Mouse (Mus musculus) midbrain, postnatal 0 days (tissue): ENCODE measurements at regions not wholly inside any gene's neighbourhood (a gene's known extent, or its start where the extent isn't known, plus 50 kb on each side); places are given as distances from the start of the nearest gene placed in this dataset.

Experiments
- ATAC-seq: fragments of 200-750 bp; cut with Nextera tagmentation; 2 replicates; pipeline ENCODE4 v1.8.0; 2017; ENCODE audit warnings: moderate number of reproducible peaks, mild to moderate bottlenecking, moderate TSS enrichment, moderate library complexity; ENCODE audit not compliant: low FRiP score
- DNase-seq: peaks from one replicate; pipeline ENCODE4 v3.0.0-alpha.2; 2015; ENCODE audit warnings: low spot score
- H3K27ac ChIP-seq: fragments of 300-500 bp; sonication (generic); 2 replicates; pipeline ENCODE4 v1.5.1; 2014; ENCODE audit warnings: low read depth, mild to moderate bottlenecking, low read length, mixed read lengths
- H3K27me3 ChIP-seq: fragments of 300-500 bp; sonication (generic); 2 replicates; pipeline ENCODE4 v1.6.1; 2014; ENCODE audit warnings: low read length, control low read depth, mixed read lengths; ENCODE audit not compliant: insufficient read depth
- H3K36me3 ChIP-seq: fragments of 300-500 bp; sonication (generic); 2 replicates; pipeline ENCODE4 v1.6.1; 2014; ENCODE audit warnings: low read length, control low read depth, mixed read lengths; ENCODE audit not compliant: insufficient read depth
- H3K4me1 ChIP-seq: fragments of 300-500 bp; sonication (generic); 2 replicates; pipeline ENCODE4 v1.6.1; 2014; ENCODE audit warnings: mild to moderate bottlenecking, control low read depth, antibody characterized with exemption, low read length, mixed read lengths; ENCODE audit not compliant: insufficient read depth
- H3K4me2 ChIP-seq: fragments of 300-500 bp; sonication (generic); 2 replicates; pipeline ENCODE4 v1.6.1; 2014; ENCODE audit warnings: low read depth, mild to moderate bottlenecking, low read length, mixed read lengths; ENCODE audit not compliant: poor library complexity, severe bottlenecking
- H3K4me3 ChIP-seq: fragments of 300-500 bp; sonication (generic); 2 replicates; pipeline ENCODE4 v1.5.1; 2014; ENCODE audit warnings: low read depth, mild to moderate bottlenecking, low read length, moderate library complexity
- H3K9ac ChIP-seq: fragments of 300-500 bp; sonication (generic); replicated peaks from 2 replicates; pipeline ENCODE4 v1.6.1; 2014; ENCODE audit warnings: mild to moderate bottlenecking, low read length, moderate library complexity, mixed read lengths; ENCODE audit not compliant: poor library complexity, severe bottlenecking
- H3K9me3 ChIP-seq: fragments of 300-500 bp; sonication (generic); 2 replicates; pipeline ENCODE4 v1.6.1; 2016; ENCODE audit warnings: low read length, control low read depth
- CTCF ChIP-seq: IDR thresholded peaks from 2 replicates; pipeline ENCODE4 v1.5.1; 2016; ENCODE audit warnings: antibody characterized with exemption, mild to moderate bottlenecking
- WGBS: fragments of 180-500 bp; shearing (Covaris S2); extraction: QIAGEN DNeasy Blood & Tissue Kit; methylation state at CpG from one replicate; pipeline ENCODE4 v1.1.7; 2014; 5-methylcytosine and 5-hydroxymethylcytosine counted together

DNA sequence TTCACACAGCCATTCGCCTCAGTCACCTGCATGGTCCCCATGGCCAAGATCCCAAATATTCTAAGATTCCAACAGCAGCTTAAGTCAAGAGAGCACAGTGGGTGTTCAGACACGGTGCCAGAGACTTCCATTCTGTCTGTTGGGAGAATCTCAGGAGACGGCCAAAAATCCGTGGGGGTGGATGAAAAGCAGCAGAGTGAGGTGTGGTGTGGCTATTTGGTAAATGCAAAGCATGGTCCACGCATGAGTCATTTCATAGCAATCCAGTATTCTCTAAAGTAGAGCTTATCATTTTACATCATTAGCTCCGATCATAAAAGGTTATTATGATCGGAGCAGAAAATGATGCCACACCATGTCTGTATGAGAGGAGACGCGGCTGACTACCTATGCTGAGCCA lies 161.1 kb downstream of the Efnb2 start:
- H3K4me3 ChIP-seq = no peak overlapping the region
- no peak overlapping the region for H3K4me2 ChIP-seq
- H3K36me3 ChIP-seq = no peaks in the 10 kb centered on the region
- H3K27me3 ChIP-seq = no peaks in the 10 kb centered on the region
- 91% methylated on average over 9 of the region's 9 CpGs for WGBS
- no peak for TF ChIP-seq CTCF
- no peaks in the 10 kb centered on the region for H3K9me3 ChIP-seq
- H3K9ac ChIP-seq = no peak overlapping the region
- ATAC-seq = no peak
- DNase-seq = no peak
- H3K27ac ChIP-seq = no peak overlapping the region
- no peaks in the 10 kb centered on the region for H3K4me1 ChIP-seq

GRCm38 (mm10) chr8:8498753-8499152 lies 162.3 kb downstream of the Efnb2 start:
- H3K4me2 ChIP-seq = no peak overlapping the region
- ATAC-seq (no peak), DNase-seq (no peak)
- H3K27me3 ChIP-seq = no peaks in the 10 kb centered on the region
- no peak overlapping the region for H3K27ac ChIP-seq
- no peaks in the 10 kb centered on the region for H3K4me1 ChIP-seq
- no peaks in the 10 kb centered on the region for H3K9me3 ChIP-seq
- H3K4me3 ChIP-seq = no peak overlapping the region
- H3K9ac ChIP-seq = no peak overlapping the region
- 63% methylated on average over 5 of the region's 5 CpGs for WGBS
- no peaks in the 10 kb centered on the region for H3K36me3 ChIP-seq
- no peak for TF ChIP-seq CTCF

- TF ChIP-seq CTCF = no peak
- no peak for DNase-seq
- 63% methylated on average over 7 of the region's 7 CpGs for WGBS
Measured at GRCm38 (mm10) chr8:8495472-8495871, 165.6 kb downstream of the Efnb2 start.

GRCm38 (mm10) chr8:8494281-8494680 lies 166.8 kb downstream of the Efnb2 start:
- Histone ChIP-seq H3K36me3 (no peaks in the 10 kb centered on the region), H3K4me1 (peaks cover 6% of the 10 kb centered on the region), H3K9me3 (no peaks in the 10 kb centered on the region), H3K4me3 (no peak overlapping the region), H3K4me2 (no peak overlapping the region), H3K9ac (no peak overlapping the region), H3K27me3 (no peaks in the 10 kb centered on the region), H3K27ac (no peak overlapping the region)
- DNase-seq (no peak), ATAC-seq (no peak)
- 94% methylated on average over 10 of the region's 10 CpGs for WGBS
- TF ChIP-seq CTCF = no peak; the same call in 1 of the 2 replicates

More at GRCm38 (mm10) chr8:8495472-8495871, 165.6 kb downstream of the Efnb2 start:
- Histone ChIP-seq H3K27ac (no peak overlapping the region), H3K4me1 (no peaks in the 10 kb centered on the region), H3K27me3 (no peaks in the 10 kb centered on the region), H3K4me2 (no peak overlapping the region), H3K9ac (no peak overlapping the region), H3K4me3 (no peak overlapping the region), H3K9me3 (no peaks in the 10 kb centered on the region), H3K36me3 (no peaks in the 10 kb centered on the region)
- no peak for ATAC-seq

- no peak overlapping the region for H3K27ac ChIP-seq
- H3K4me3 ChIP-seq = no peak overlapping the region
- no peak overlapping the region for H3K9ac ChIP-seq
- H3K9me3 ChIP-seq = no peaks in the 10 kb centered on the region
- H3K4me1 ChIP-seq = peaks cover 16% of the 10 kb centered on the region
- TF ChIP-seq CTCF = no peak
- ATAC-seq (no peak), DNase-seq (no peak)
- 87% methylated on average over 2 of the region's 2 CpGs for WGBS
- H3K36me3 ChIP-seq = no peaks in the 10 kb centered on the region
- no peak overlapping the region for H3K4me2 ChIP-seq
- H3K27me3 ChIP-seq = no peaks in the 10 kb centered on the region
Measured at GRCm38 (mm10) chr8:8491908-8492307, 169.1 kb downstream of the Efnb2 start.

DNA sequence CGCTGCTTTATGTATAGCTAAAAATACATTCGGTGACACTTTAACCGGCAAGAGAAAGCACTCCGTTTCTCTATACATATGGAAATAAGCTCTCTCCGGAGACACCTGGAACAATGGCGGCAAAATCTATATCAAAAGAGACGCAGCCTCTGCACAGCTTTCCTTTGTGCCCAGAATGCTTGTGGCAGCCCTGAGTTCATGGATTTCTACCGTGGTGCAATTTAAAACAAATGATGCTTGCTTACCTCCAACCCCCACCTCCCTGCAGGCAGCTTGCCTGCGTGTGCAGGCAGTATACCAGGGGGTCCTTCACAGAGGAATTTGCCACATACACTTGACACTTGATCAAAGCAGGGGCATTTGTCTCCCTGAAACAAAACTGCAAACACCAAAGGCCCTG lies 171.3 kb downstream of the Efnb2 start:
- Histone ChIP-seq H3K9ac (0 out of 2 replicates have a peak overlapping the region, but pooled peaks have one; percentile 26), H3K27ac (no peak overlapping the region), H3K4me1 (peaks cover 16% of the 10 kb centered on the region), H3K36me3 (no peaks in the 10 kb centered on the region), H3K27me3 (no peaks in the 10 kb centered on the region), H3K9me3 (no peaks in the 10 kb centered on the region), H3K4me3 (no peak overlapping the region), H3K4me2 (peak overlapping the region; percentile 26)
- TF ChIP-seq CTCF = no peak
- 11% methylated on average over 9 of the region's 9 CpGs for WGBS
- DNase-seq (no peak), ATAC-seq (no peak)
